Mouse (Mus musculus) C2C12 (cell line): Measurements from ENCODE around the gene Nfia.

Source experiments
- CTCF ChIP-seq: IDR thresholded peaks from one replicate; pipeline ENCODE4 v1.5.1; 2011; ENCODE audit not compliant: control insufficient read depth, insufficient read depth, insufficient read length
- MYOD1 ChIP-seq: IDR thresholded peaks from one replicate; pipeline ENCODE4 v1.6.1; 2011; ENCODE audit warnings: low read depth; ENCODE audit not compliant: control insufficient read depth, insufficient read length

GRCm38 (mm10) chr4:97874916-97875315 lies 102.4 kb downstream of the Nfia start:
- TF ChIP-seq CTCF (no peak), MYOD1 (no peak)
